Mouse (Mus musculus) kidney, adult 2 months (tissue): ENCODE data around the gene Olfr1253. TPM values are rescaled to one million over a fixed set of nuclear protein-coding genes. Genes with fewer than 3 reads are reported as not detected.

Source experiments
- DNase-seq: peaks from one replicate; pipeline ENCODE4 v3.0.0; 2021
- H3K27ac ChIP-seq: fragments of 200-500 bp; 2 replicates; pipeline ENCODE4 v1.5.1; 2012; ENCODE audit warnings: low read depth, low read length, control low read depth, inconsistent platforms; ENCODE audit not compliant: insufficient read depth
- H3K27me3 ChIP-seq: fragments of 200-500 bp; replicated peaks from 2 replicates; pipeline ENCODE4 v1.6.1; 2012; ENCODE audit warnings: mild to moderate bottlenecking, moderate library complexity, low read length, inconsistent platforms; ENCODE audit not compliant: control insufficient read depth, insufficient read depth
- H3K36me3 ChIP-seq: fragments of 200-500 bp; 2 replicates; pipeline ENCODE4 v1.6.1; 2012; ENCODE audit warnings: mild to moderate bottlenecking, moderate library complexity, low read length, inconsistent platforms; ENCODE audit not compliant: control insufficient read depth, insufficient read depth
- H3K4me1 ChIP-seq: fragments of 200-500 bp; 2 replicates; pipeline ENCODE4 v1.6.1; 2011; ENCODE audit warnings: low read length; ENCODE audit not compliant: control insufficient read depth, insufficient read depth
- H3K4me3 ChIP-seq: fragments of 200-500 bp; 2 replicates; pipeline ENCODE4 v1.5.1; 2011; ENCODE audit warnings: mild to moderate bottlenecking, low read depth, low read length, control low read depth; ENCODE audit not compliant: insufficient read depth
- CTCF ChIP-seq: fragments of 200-500 bp; conservative IDR thresholded peaks from 2 replicates; pipeline ENCODE4 v1.5.1; 2011; ENCODE audit warnings: low read depth, mild to moderate bottlenecking, control low read depth, low read length, moderate library complexity, mixed read lengths; ENCODE audit not compliant: insufficient read depth, insufficient read length
- POLR2A ChIP-seq: fragments of 200-500 bp; IDR thresholded peaks from one replicate; pipeline ENCODE4 v1.6.1; 2011; ENCODE audit warnings: low read depth, low read length, control low read depth
- WGBS: fragments of 180-500 bp; shearing (Covaris S2); methylation state at CpG from one replicate; pipeline ENCODE4 v1.1.7; 2018; 5-methylcytosine and 5-hydroxymethylcytosine counted together
- polyA plus RNA-seq: library from polyadenylated mRNA; depleted of rRNA; stranded (reverse); fragments of >200 nt; gene quantifications from 2 replicates; pipeline ENCODE4 v1.2.3, GENCODE M21; 2012; rRNA removed

Olfr1253 gene
- not detected in 2 replicates for polyA plus RNA-seq

DNA sequence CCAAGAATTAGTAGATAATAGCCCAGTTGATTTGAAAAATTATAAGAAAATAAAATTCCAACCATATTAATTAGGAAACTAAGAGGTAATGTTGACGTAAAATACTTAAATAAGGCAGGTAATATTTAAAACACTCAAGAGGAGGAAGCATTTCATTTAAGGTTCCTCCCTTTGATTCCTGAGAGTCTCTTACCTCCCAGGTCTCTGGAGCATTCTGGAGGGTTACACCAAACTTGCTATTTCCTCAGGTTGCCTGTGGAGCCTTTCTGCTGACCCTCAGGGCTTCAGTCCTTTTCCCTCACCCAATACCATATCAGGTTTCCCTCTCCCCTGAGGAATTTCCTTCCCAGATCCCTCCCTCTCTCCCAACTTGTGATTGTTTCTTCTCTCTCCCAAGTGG lies at the start of gene Olfr1253:
Gene Olfr1253 (minus strand): TSS at position 101 of the 400 bp plus-strand sequence.
- H3K36me3 ChIP-seq, result no peaks in the 10 kb centered on the region
- H3K4me3 ChIP-seq, result no peak within 1 kb of the TSS
- DNase-seq, result no peak
- WGBS, result 84% methylated on average over 1 of the region's 1 CpGs
- TF ChIP-seq POLR2A (no peak), CTCF (no peak)
- no peak within 1 kb of the TSS for H3K27ac ChIP-seq
- H3K4me1 ChIP-seq, result no peaks in the 10 kb centered on the region
- H3K27me3 ChIP-seq, result no peaks in the 10 kb centered on the region

- Histone ChIP-seq H3K4me3 (no peak overlapping the region), H3K36me3 (no peaks in the 10 kb centered on the region), H3K27ac (no peak overlapping the region), H3K27me3 (no peaks in the 10 kb centered on the region), H3K4me1 (no peaks in the 10 kb centered on the region)
- no peak for DNase-seq
- TF ChIP-seq CTCF, result no peak
- TF ChIP-seq POLR2A, result no peak
- 90% methylated on average over 3 of the region's 3 CpGs for WGBS
Observed at GRCm38 (mm10) chr2:89799583-89799982, 42.7 kb upstream of the Olfr1253 start.

GRCm38 (mm10) chr2:89793519-89793918 lies 36.6 kb upstream of the Olfr1253 start, which contains the start of gene Olfr1254:
Gene Olfr1254 (minus strand): TSS chr2:89793619.
- DNase-seq, result no peak
- Histone ChIP-seq H3K4me3 (no peak within 1 kb of the TSS), H3K36me3 (no peaks in the 10 kb centered on the region), H3K27ac (no peak within 1 kb of the TSS), H3K27me3 (no peaks in the 10 kb centered on the region), H3K4me1 (no peaks in the 10 kb centered on the region)
- TF ChIP-seq CTCF (no peak), POLR2A (no peak)

GRCm38 (mm10) chr2:89724912-89725311 lies 32.0 kb downstream of the Olfr1253 start, which contains the start of gene Olfr1252:
Gene Olfr1252 (minus strand): TSS chr2:89725012.
- DNase-seq, result no peak
- Histone ChIP-seq H3K36me3 (no peaks in the 10 kb centered on the region), H3K27ac (no peak within 1 kb of the TSS), H3K27me3 (no peaks in the 10 kb centered on the region), H3K4me3 (no peak within 1 kb of the TSS), H3K4me1 (no peaks in the 10 kb centered on the region)
- no peak for TF ChIP-seq CTCF
- no peak for TF ChIP-seq POLR2A
- 51% methylated on average over 1 of the region's 1 CpGs for WGBS

Other genes starting within 250 kb of the Olfr1253 start
- gene Olfr1243, start 225.6 kb downstream of the Olfr1253 start, polyA plus RNA-seq, result not detected in 2 replicates
- not detected in 2 replicates for gene Olfr1245, start 178.6 kb downstream of the Olfr1253 start, polyA plus RNA-seq
- not detected in 2 replicates for gene Olfr1246, start 163.9 kb downstream of the Olfr1253 start, polyA plus RNA-seq
- not detected in 2 replicates for gene Olfr1247, start 143.0 kb downstream of the Olfr1253 start, polyA plus RNA-seq
- not detected in 2 replicates for gene Olfr1248, start 138.8 kb downstream of the Olfr1253 start, polyA plus RNA-seq
- gene Olfr1249, start 122.1 kb downstream of the Olfr1253 start, polyA plus RNA-seq, result not detected in 2 replicates
- not detected in 2 replicates for gene Olfr1250, start 95.6 kb downstream of the Olfr1253 start, polyA plus RNA-seq
- gene Olfr1251, start 85.2 kb downstream of the Olfr1253 start, polyA plus RNA-seq, result not detected in 2 replicates
- not detected in 2 replicates for gene Olfr1252, start 32.1 kb downstream of the Olfr1253 start, polyA plus RNA-seq
- not detected in 2 replicates for gene Olfr1254, start 36.5 kb upstream of the Olfr1253 start, polyA plus RNA-seq
- gene Olfr1255, start 55.0 kb upstream of the Olfr1253 start, polyA plus RNA-seq, result not detected in 2 replicates
- gene Olfr1256, start 84.5 kb upstream of the Olfr1253 start, polyA plus RNA-seq, result not detected in 2 replicates
- not detected in 2 replicates for gene Olfr48, start 91.1 kb upstream of the Olfr1253 start, polyA plus RNA-seq
- gene Olfr1257, start 121.3 kb upstream of the Olfr1253 start, polyA plus RNA-seq, result not detected in 2 replicates
- gene Olfr1258, start 170.2 kb upstream of the Olfr1253 start, polyA plus RNA-seq, result not detected in 2 replicates
- not detected in 2 replicates for gene Olfr1259, start 191.6 kb upstream of the Olfr1253 start, polyA plus RNA-seq
- not detected in 2 replicates for gene Olfr1260, start 217.2 kb upstream of the Olfr1253 start, polyA plus RNA-seq
- gene Olfr1261, start 234.1 kb upstream of the Olfr1253 start, polyA plus RNA-seq, result not detected in 2 replicates
- gene Olfr1262, start 243.1 kb upstream of the Olfr1253 start, polyA plus RNA-seq, result not detected in 2 replicates